Mouse (Mus musculus) cerebellum, adult 2 months (tissue): ENCODE data around the gene Tm2d3.

Experiments
- CTCF ChIP-seq: fragments of 200-500 bp; IDR thresholded peaks from 2 replicates; pipeline ENCODE4 v1.5.1; 2011; ENCODE audit warnings: low read depth, mild to moderate bottlenecking, control low read depth, low read length, moderate library complexity, borderline replicate concordance; ENCODE audit not compliant: insufficient read depth
- POLR2A ChIP-seq: fragments of 200-500 bp; IDR thresholded peaks from 2 replicates; pipeline ENCODE4 v1.6.1; 2011; ENCODE audit warnings: low read length, control low read depth, borderline replicate concordance; ENCODE audit not compliant: insufficient read depth

GRCm38 (mm10) chr7:65692883-65693282 lies 1.9 kb downstream of the Tm2d3 start:
- TF ChIP-seq CTCF (no peak), POLR2A (no peak)
